Mouse (Mus musculus) liver, adult 2 months (tissue): ENCODE measurements at regions not wholly inside any gene's neighbourhood (a gene's known extent, or its start where the extent isn't known, plus 50 kb on each side); places are given as distances from the start of the nearest gene placed in this dataset.
"Not testable (repeated sequence)": the region's sequence is repeated elsewhere in the genome, so short reads cannot be mapped to it uniquely, and the experiment has no call there.

Experiments
- DNase-seq: peaks from one replicate; pipeline ENCODE4 v3.0.0-alpha.2; 2011; ENCODE audit warnings: low read depth, low spot score; ENCODE audit errors: extremely low read depth
- H3K27ac ChIP-seq: fragments of 200-500 bp; replicated peaks from 2 replicates; pipeline ENCODE4 v1.5.1; 2012; ENCODE audit warnings: low read depth, mild to moderate bottlenecking, control low read depth, inconsistent platforms, low read length; ENCODE audit not compliant: insufficient read depth
- H3K27me3 ChIP-seq: fragments of 200-500 bp; 2 replicates; pipeline ENCODE4 v1.6.1; 2012; ENCODE audit warnings: mild to moderate bottlenecking, moderate library complexity, low read length, inconsistent platforms; ENCODE audit not compliant: control insufficient read depth, insufficient read depth
- H3K36me3 ChIP-seq: fragments of 200-500 bp; 2 replicates; pipeline ENCODE4 v1.6.1; 2012; ENCODE audit warnings: low read length, inconsistent platforms; ENCODE audit not compliant: control insufficient read depth, insufficient read depth
- H3K4me1 ChIP-seq: fragments of 200-500 bp; 2 replicates; pipeline ENCODE4 v1.6.1; 2011; ENCODE audit warnings: low read length; ENCODE audit not compliant: control insufficient read depth, insufficient read depth
- H3K4me3 ChIP-seq: fragments of 200-500 bp; 2 replicates; pipeline ENCODE4 v1.5.1; 2011; ENCODE audit warnings: low read depth, mild to moderate bottlenecking, control low read depth, low read length, moderate library complexity; ENCODE audit not compliant: insufficient read depth
- H3K79me2 ChIP-seq: fragments of 200-500 bp; 2 replicates; pipeline ENCODE4 v1.6.1; 2012; ENCODE audit warnings: inconsistent platforms, mild to moderate bottlenecking, low read length, moderate library complexity; ENCODE audit not compliant: control insufficient read depth, insufficient read depth
- H3K9ac ChIP-seq: fragments of 200-500 bp; 2 replicates; pipeline ENCODE4 v1.6.1; 2012; ENCODE audit warnings: low read depth, mild to moderate bottlenecking, control low read depth, inconsistent platforms, low read length
- CTCF ChIP-seq: fragments of 200-500 bp; IDR thresholded peaks from 2 replicates; pipeline ENCODE4 v1.5.1; 2011; ENCODE audit warnings: low read depth, low read length, control low read depth
- POLR2A ChIP-seq: fragments of 200-500 bp; IDR thresholded peaks from 2 replicates; pipeline ENCODE4 v1.6.1; 2011; ENCODE audit warnings: low read length, control low read depth; ENCODE audit not compliant: insufficient read depth; ENCODE audit errors: extremely low read depth
- WGBS: fragments of 180-500 bp; shearing (Covaris S2); methylation state at CpG from one replicate; pipeline ENCODE4 v1.1.7; 2018; 5-methylcytosine and 5-hydroxymethylcytosine counted together

- TF ChIP-seq CTCF (no peak), POLR2A (no peak)
- Histone ChIP-seq H3K27ac (no peak overlapping the region), H3K27me3 (no peaks in the 10 kb centered on the region), H3K4me1 (peaks cover 5% of the 10 kb centered on the region; the same call in 1 of the 2 replicates), H3K9ac (no peak overlapping the region), H3K79me2 (no peaks in the 10 kb centered on the region), H3K4me3 (no peak overlapping the region), H3K36me3 (no peaks in the 10 kb centered on the region)
- 87% methylated on average over 1 of the region's 1 CpGs for WGBS
- DNase-seq: no peak
These were observed 223.7 kb downstream of the Antxr2 start for GRCm38 (mm10) chr5:97807171-97807570.

- H3K36me3 ChIP-seq: no peaks in the 10 kb centered on the region
- H3K27me3 ChIP-seq: no peaks in the 10 kb centered on the region
- no peaks in the 10 kb centered on the region for H3K79me2 ChIP-seq
- DNase-seq: peak; percentile 58
- TF ChIP-seq CTCF: no peak
- H3K4me1 ChIP-seq: peaks cover 5% of the 10 kb centered on the region; the same call in 1 of the 2 replicates
- no peak overlapping the region for H3K27ac ChIP-seq
- H3K9ac ChIP-seq: no peak overlapping the region
- H3K4me3 ChIP-seq: no peak overlapping the region
These were observed 224.1 kb downstream of the Antxr2 start for GRCm38 (mm10) chr5:97806754-97807153.

- 59% methylated on average over 3 of the region's 3 CpGs for WGBS
- no peak for TF ChIP-seq CTCF
- no peak for TF ChIP-seq POLR2A
These were observed 230.8 kb downstream of the Antxr2 start for GRCm38 (mm10) chr5:97800017-97800416.

GRCm38 (mm10) chr5:97788175-97788574 lies 242.7 kb downstream of the Antxr2 start:
- WGBS: 87% methylated on average over 9 of the region's 9 CpGs
- no peaks in the 10 kb centered on the region for H3K27me3 ChIP-seq

More at GRCm38 (mm10) chr5:97800017-97800416, 230.8 kb downstream of the Antxr2 start:
- H3K4me3 ChIP-seq: no peak overlapping the region
- DNase-seq: no peak
- no peaks in the 10 kb centered on the region for H3K4me1 ChIP-seq
- no peak overlapping the region for H3K9ac ChIP-seq
- H3K79me2 ChIP-seq: no peaks in the 10 kb centered on the region
- no peak overlapping the region for H3K27ac ChIP-seq
- no peaks in the 10 kb centered on the region for H3K27me3 ChIP-seq
- no peaks in the 10 kb centered on the region for H3K36me3 ChIP-seq

GRCm38 (mm10) chr5:97787001-97787400 lies 243.8 kb downstream of the Antxr2 start:
- Histone ChIP-seq H3K4me1 (no peaks in the 10 kb centered on the region), H3K79me2 (no peaks in the 10 kb centered on the region), H3K27ac (no peak overlapping the region), H3K9ac (no peak overlapping the region), H3K36me3 (no peaks in the 10 kb centered on the region), H3K27me3 (no peaks in the 10 kb centered on the region), H3K4me3 (no peak overlapping the region)
- WGBS: 91% methylated on average over 5 of the region's 5 CpGs
- TF ChIP-seq CTCF: no peak
- TF ChIP-seq POLR2A: no peak
- no peak for DNase-seq

More at GRCm38 (mm10) chr5:97788175-97788574, 242.7 kb downstream of the Antxr2 start:
- DNase-seq: no peak
- no peak overlapping the region for H3K27ac ChIP-seq
- TF ChIP-seq POLR2A: no peak
- no peak for TF ChIP-seq CTCF
- H3K4me1 ChIP-seq: no peaks in the 10 kb centered on the region
- no peaks in the 10 kb centered on the region for H3K79me2 ChIP-seq
- H3K9ac ChIP-seq: no peak overlapping the region
- no peak overlapping the region for H3K4me3 ChIP-seq
- H3K36me3 ChIP-seq: no peaks in the 10 kb centered on the region

GRCm38 (mm10) chr5:97775100-97775499 lies 255.7 kb downstream of the Antxr2 start:
- H3K36me3 ChIP-seq, H3K4me3 ChIP-seq, H3K27me3 ChIP-seq, H3K4me1 ChIP-seq, DNase-seq, H3K79me2 ChIP-seq, H3K27ac ChIP-seq, H3K9ac ChIP-seq: not testable (repeated sequence)
- 100% methylated on average over 3 of the region's 3 CpGs for WGBS

GRCm38 (mm10) chr5:97773451-97773850 lies 257.4 kb downstream of the Antxr2 start:
- H3K4me3 ChIP-seq, H3K79me2 ChIP-seq, DNase-seq, H3K36me3 ChIP-seq, H3K27ac ChIP-seq, H3K27me3 ChIP-seq, H3K9ac ChIP-seq, H3K4me1 ChIP-seq: not testable (repeated sequence)
- WGBS: 78% methylated on average over 4 of the region's 4 CpGs
